Mouse (Mus musculus) layer of hippocampus, adult 9-11 months (tissue): ENCODE results near the gene Snx5.

ENCODE experiments used
- DNase-seq: peaks from one replicate; pipeline ENCODE4 v3.0.0; 2022

Gene Snx5

GRCm38 (mm10) chr2:144270507-144271420 lies at the start of gene Snx5, which contains the start of gene Mgme1:
Gene Snx5, minus strand, starts transcription at chr2:144270906.
Gene Mgme1, plus strand, starts transcription at chr2:144270663.
- DNase-seq: peak; percentile 95

- DNase-seq: no peak
These were observed 40.7 kb upstream of the Snx5 start for GRCm38 (mm10) chr2:144311372-144311771.

- no peak for DNase-seq
These were observed 39.6 kb upstream of the Snx5 start for GRCm38 (mm10) chr2:144310273-144310672.

GRCm38 (mm10) chr2:144308561-144308960 lies 37.9 kb upstream of the Snx5 start:
- DNase-seq: no peak

- no peak for DNase-seq
These were observed 35.1 kb upstream of the Snx5 start for GRCm38 (mm10) chr2:144305721-144306294.

- DNase-seq: no peak
These were observed 30.4 kb upstream of the Snx5 start for GRCm38 (mm10) chr2:144301101-144301500.

GRCm38 (mm10) chr2:144299749-144300669 lies 29.3 kb upstream of the Snx5 start:
- DNase-seq: peak; percentile 39

GRCm38 (mm10) chr2:144295145-144295735 lies 24.5 kb upstream of the Snx5 start:
- no peak for DNase-seq

- DNase-seq: peak; percentile 86
These were observed 21.0 kb upstream of the Snx5 start for GRCm38 (mm10) chr2:144291600-144292305.

GRCm38 (mm10) chr2:144290321-144290720 lies 19.6 kb upstream of the Snx5 start:
- no peak for DNase-seq

GRCm38 (mm10) chr2:144281417-144281816 lies 10.7 kb upstream of the Snx5 start:
- no peak for DNase-seq

GRCm38 (mm10) chr2:144280568-144280967 lies 9.9 kb upstream of the Snx5 start:
- DNase-seq: no peak

- DNase-seq: no peak
These were observed 9.0 kb upstream of the Snx5 start for GRCm38 (mm10) chr2:144279742-144280141.

GRCm38 (mm10) chr2:144276885-144277284 lies 6.2 kb upstream of the Snx5 start:
- no peak for DNase-seq

GRCm38 (mm10) chr2:144274741-144275140 lies 4.0 kb upstream of the Snx5 start:
- no peak for DNase-seq

GRCm38 (mm10) chr2:144272088-144272487 lies 1.4 kb upstream of the Snx5 start:
- DNase-seq: no peak

GRCm38 (mm10) chr2:144269679-144270475 lies 829 bp downstream of the Snx5 start:
- no peak for DNase-seq

GRCm38 (mm10) chr2:144269306-144269650 lies 1.4 kb downstream of the Snx5 start:
- DNase-seq: no peak

GRCm38 (mm10) chr2:144268446-144269305 lies 2.0 kb downstream of the Snx5 start:
- DNase-seq: no peak

GRCm38 (mm10) chr2:144267731-144268015 lies 3.0 kb downstream of the Snx5 start:
- peak; percentile 37 for DNase-seq
